Comparison of ENCODE assay signal across 25 mouse cellular contexts in the genomic region with DNA sequence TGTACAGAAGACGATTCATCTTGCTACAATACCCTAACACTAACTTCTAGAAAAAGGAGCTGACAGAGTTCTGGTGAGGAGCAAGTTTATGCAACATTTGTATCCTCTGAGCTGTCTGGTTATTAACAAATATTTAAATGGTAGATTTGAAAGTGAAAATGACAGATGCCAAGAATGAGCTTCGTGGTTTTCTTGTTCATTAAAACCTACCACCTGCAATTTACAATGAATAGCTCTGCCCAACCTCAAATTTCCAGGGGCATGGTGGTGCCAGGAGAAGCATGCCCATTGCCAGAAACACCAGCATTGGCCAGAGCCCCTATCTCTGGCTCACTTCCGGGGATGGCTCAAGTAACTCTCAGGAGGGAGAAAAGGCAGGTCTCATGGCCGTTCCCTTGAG. TPM values are rescaled to one million over a fixed set of nuclear protein-coding genes. Genes with fewer than 3 reads are reported as not detected.
DNase-seq lines count a peak whose midpoint lies in the region; ATAC-seq and TF ChIP-seq lines count a peak whose summit lies in the region.
"Had no signal": no experiment of that assay in that cellular context is flagged by ENCODE, and none has a peak within 500 bp of the region (broad histone marks: within the 10 kb centered on the region; RNA-seq: fewer than 3 reads in every experiment).

No protein-coding gene starts in this region.

- H3K4me1 ChIP-seq in testis, adult 2 months (ENCODE audit: control insufficient read depth, insufficient read depth, low read length) = no peaks in the 10 kb centered on the region
- H3K4me1 ChIP-seq in hindbrain, embryonic 13.5 days (replicated peaks) = no peaks in the 10 kb centered on the region

- no peak for ATAC-seq in hindbrain, embryonic 13.5 days (ENCODE audit: low FRiP score)
- ATAC-seq: activated CD4-positive, CD25-positive, alpha-beta regulatory T cell, adult 4 months; CD4-positive, CD25-positive, alpha-beta regulatory T cell, adult 4 months; Patski had no signal

- no peak for DNase-seq in layer of hippocampus, adult 2 months (ENCODE audit: low spot score in 2 of 2)
- DNase-seq in layer of hippocampus, postnatal 36 days = no peak
- DNase-seq in testis, postnatal 14 days (ENCODE audit: low spot score) = no peak
- peak; percentile 85 for DNase-seq in Muller cell, postnatal 12 days (ENCODE audit: inconsistent ontology term)
- DNase-seq in NIH3T3 (ENCODE audit: low read depth) = peak; percentile 65
- DNase-seq in kidney, postnatal 10 days = no peak
- DNase-seq: adrenal gland, adult 2 months; adrenal gland, adult 8-10 months; adrenal gland, postnatal 10 days; adrenal gland, postnatal 25 days; adrenal gland, postnatal 36 days; B cell, adult 2 months; cerebellum, adult 11 months; cerebellum, adult 11-12 months; cerebellum, adult 18-20 months; cerebellum, adult 2 months had no signal

- H3K27ac ChIP-seq in layer of hippocampus, adult 2 months = peak overlapping the region; percentile 77
- no peak overlapping the region for H3K27ac ChIP-seq in testis, adult 2 months (ENCODE audit: control insufficient read depth, insufficient read depth, low read depth, low read length)
- no peak overlapping the region for H3K27ac ChIP-seq in hindbrain, embryonic 13.5 days

- WGBS in hindbrain, embryonic 13.5 days = 88% methylated on average over 4 of the region's 4 CpGs

- H3K27me3 ChIP-seq in testis, adult 2 months (ENCODE audit: control insufficient read depth, insufficient read depth, low read length) = no peaks in the 10 kb centered on the region
- no peaks in the 10 kb centered on the region for H3K27me3 ChIP-seq in hindbrain, embryonic 13.5 days
- H3K27me3 ChIP-seq: CH12.LX, Patski had no signal

- H3K9ac ChIP-seq in hindbrain, embryonic 13.5 days = no peak overlapping the region

- no peak overlapping the region for H3K4me3 ChIP-seq in layer of hippocampus, adult 2 months
- peak overlapping the region; percentile 53 for H3K4me3 ChIP-seq in testis, adult 2 months (ENCODE audit: control insufficient read depth, low read depth, low read length)
- H3K4me3 ChIP-seq in hindbrain, embryonic 13.5 days = no peak overlapping the region

- no peak overlapping the region for H3K4me2 ChIP-seq in hindbrain, embryonic 13.5 days

- no peaks in the 10 kb centered on the region for H3K36me3 ChIP-seq in testis, adult 2 months (ENCODE audit: control insufficient read depth, insufficient read depth, low read length)
- peaks cover 29% of the 10 kb centered on the region for H3K36me3 ChIP-seq in hindbrain, embryonic 13.5 days
- H3K36me3 ChIP-seq: G1E had no signal

- no peak for TF ChIP-seq POLR2A in testis, adult 2 months (IDR thresholded peaks at IDR 0.05; ENCODE audit: control insufficient read depth, low read depth, low read length)

- no peak for TF ChIP-seq CTCF in layer of hippocampus, adult 2 months (conservative IDR thresholded peaks at IDR 0.05)
- no peak for TF ChIP-seq CTCF in testis, adult 2 months (IDR thresholded peaks at IDR 0.05; ENCODE audit: control insufficient read depth, insufficient read depth, insufficient replicate concordance, low read depth, low read length)

- no peaks in the 10 kb centered on the region for H3K9me3 ChIP-seq in hindbrain, embryonic 13.5 days

RNA-seq across cellular contexts. Expression of a gene that starts 23.1 kb away (rescaled TPM):
- 1 to 10 TPM; 4.6 to 5.0 TPM for total RNA-seq in layer of hippocampus, adult 2 months (2021)
- total RNA-seq in layer of hippocampus, postnatal 36 days (2021) = 1 to 10 TPM; 6.3 to 6.9 TPM
- 0.04 TPM in 1 of 2 replicates, not detected in the other for polyA plus RNA-seq in testis, adult 2 months (2012; rRNA removed)
- polyA plus RNA-seq in hindbrain, embryonic 13.5 days (2015; fragmentation: Nextera tagmentation; extraction: Ambion mirVana) = 1.7 and 1.8 TPM in 2 replicates
- total RNA-seq: CH12.LX, MEL had no signal
- polyA plus RNA-seq: activated CD4-positive, CD25-positive, alpha-beta regulatory T cell, adult 4 months; adrenal gland, adult 2 months; CD4-positive, CD25-positive, alpha-beta regulatory T cell, adult 4 months; G1E had no signal

RNA-seq across cellular contexts. Expression of a gene that starts 47.4 kb away (rescaled TPM):
- 100 to 1,000 TPM; 378 to 402 TPM for total RNA-seq in layer of hippocampus, adult 2 months (2021)
- total RNA-seq in layer of hippocampus, postnatal 36 days (2021) = 100 to 1,000 TPM; 356 to 425 TPM
- 0.94 and 1.0 TPM in 2 replicates for polyA plus RNA-seq in testis, adult 2 months (2012; rRNA removed)
- polyA plus RNA-seq in hindbrain, embryonic 13.5 days (2015; fragmentation: Nextera tagmentation; extraction: Ambion mirVana) = 187 and 196 TPM in 2 replicates
- total RNA-seq: CH12.LX, ES-E14 had no signal
- polyA plus RNA-seq: G1E had no signal

Comparison
In these comparisons a context has a peak if more than half of its experiments do, and no peak if none do; other contexts are left out.
1. DNase-seq: peak in Muller cell, postnatal 12 days (single experiment) and NIH3T3 (single experiment); none in layer of hippocampus, adult 2 months (0 of 2), layer of hippocampus, postnatal 36 days (0 of 2), testis, postnatal 14 days (single experiment) and kidney, postnatal 10 days (single experiment).